Mouse (Mus musculus) induced T-regulatory cell, adult 2 months (primary cell): ENCODE results near the gene Ankrd26.
A peak's percentile ranks its signal among the peaks of the same experiment; 100 is the strongest.
"Not testable (repeated sequence)": the region's sequence is repeated elsewhere in the genome, so short reads cannot be mapped to it uniquely, and the experiment has no call there.

ENCODE experiments used
- DNase-seq: peaks from one replicate; pipeline ENCODE4 v3.0.0-alpha.2; 2012; ENCODE audit warnings: low read depth

Gene Ankrd26

GRCm38 (mm10) chr6:118561745-118562609 is at the start of gene Ankrd26:
Ankrd26 (minus strand) TSS chr6:118562226.
- peak; percentile 93 for DNase-seq

- no peak for DNase-seq
Observed at GRCm38 (mm10) chr6:118608906-118609305, 46.9 kb upstream of the Ankrd26 start.

DNA sequence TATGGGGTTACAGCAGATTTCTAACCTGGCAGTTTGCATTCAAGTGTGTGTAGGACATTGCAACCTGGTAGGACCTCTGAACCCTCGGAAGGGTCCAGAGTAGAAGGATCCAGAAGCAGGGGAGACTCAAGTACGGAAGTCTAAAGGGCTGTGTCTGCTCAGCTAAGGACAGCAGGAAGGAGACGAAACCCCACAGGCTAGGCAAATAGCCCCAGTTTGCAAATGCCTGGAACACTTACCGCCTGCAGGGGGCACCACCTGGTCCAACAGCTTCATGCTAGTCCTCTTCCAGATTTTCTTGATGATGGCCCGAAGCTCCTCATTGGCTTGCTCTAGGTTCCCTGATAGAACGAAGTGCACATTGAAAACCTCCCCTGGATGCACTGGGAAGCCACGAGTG is 43.9 kb upstream of the Ankrd26 start:
- DNase-seq = peak; percentile 11

GRCm38 (mm10) chr6:118603825-118604224 is 41.8 kb upstream of the Ankrd26 start:
- no peak for DNase-seq

DNA sequence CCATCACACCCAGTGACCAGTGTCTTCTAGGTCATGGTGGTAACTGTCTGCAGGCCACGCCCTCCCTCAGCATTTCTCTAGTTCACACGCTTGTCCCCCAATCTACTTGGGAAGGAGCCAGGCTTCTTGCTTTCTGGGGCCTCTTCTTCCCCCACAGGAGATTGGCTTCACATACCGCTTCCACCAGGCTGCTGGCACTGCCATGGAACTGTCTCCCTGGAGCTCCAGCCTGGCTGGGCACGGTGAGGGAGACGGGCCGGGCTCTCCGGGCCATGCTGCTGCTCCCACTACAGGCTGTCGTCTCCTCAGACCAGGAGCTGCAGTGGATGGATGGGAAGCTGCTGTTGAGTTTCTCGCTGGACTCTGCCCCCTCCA is 33.6 kb upstream of the Ankrd26 start:
- DNase-seq = no peak

DNA sequence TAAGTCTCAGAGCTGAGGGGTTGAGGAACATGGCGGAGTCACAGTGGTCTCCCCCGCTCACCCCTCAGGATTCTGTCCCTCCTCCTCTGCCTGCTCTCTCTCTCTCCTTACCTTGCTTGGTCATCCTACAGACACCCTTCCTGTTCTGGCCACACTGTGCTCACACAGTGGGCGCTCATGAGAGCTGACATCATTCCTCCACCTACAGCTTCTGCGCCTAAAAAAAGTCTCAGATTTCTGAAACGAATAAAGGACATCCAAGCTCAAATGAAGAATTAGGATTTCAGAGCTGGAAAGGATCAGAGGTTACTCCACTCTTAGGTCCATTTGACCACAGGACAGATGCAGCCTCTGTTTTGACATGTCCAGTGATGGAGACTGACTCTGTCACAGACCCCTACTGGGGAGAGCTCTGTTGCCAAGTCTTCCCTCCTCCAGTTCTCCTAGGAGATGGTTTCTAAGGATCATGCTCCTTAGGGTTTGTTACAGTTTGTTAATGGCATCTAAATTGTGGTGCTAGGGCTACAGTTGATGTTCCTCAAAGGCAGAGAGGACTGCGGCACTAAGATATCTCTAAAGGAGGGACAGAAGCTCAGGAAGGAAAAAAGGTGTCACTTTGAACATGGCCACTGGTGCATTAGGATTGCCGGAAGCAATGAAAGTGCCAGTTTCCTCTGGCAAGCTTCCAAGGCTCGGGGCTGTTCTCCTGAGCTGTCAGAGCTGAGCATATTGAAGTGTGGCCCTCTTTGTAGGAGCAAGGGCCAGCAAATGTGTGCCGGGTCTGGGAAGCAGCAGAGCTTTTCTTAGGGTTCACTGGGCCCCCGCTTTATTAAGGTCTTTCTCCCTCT is 33.0 kb upstream of the Ankrd26 start:
- DNase-seq = no peak

DNA sequence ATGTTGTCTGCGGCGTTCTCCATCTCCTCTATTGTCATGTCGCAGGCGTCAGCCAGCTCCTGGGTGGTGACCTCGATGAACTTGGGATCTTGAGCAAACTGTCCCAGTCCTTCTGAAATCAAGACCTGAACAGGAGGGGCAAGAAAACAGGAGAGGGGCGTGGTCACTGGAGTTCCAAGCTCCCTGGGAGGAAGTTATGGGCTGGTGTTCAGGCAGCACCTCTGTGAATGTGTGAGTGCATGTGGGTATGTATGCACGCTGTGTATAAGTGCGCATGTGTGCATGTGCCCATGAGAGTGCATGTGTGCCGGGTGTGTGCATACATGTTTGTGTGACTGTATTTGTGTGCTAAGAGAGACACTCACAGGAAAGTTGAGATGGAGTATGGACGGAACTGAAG is 32.0 kb upstream of the Ankrd26 start:
- no peak for DNase-seq

DNA sequence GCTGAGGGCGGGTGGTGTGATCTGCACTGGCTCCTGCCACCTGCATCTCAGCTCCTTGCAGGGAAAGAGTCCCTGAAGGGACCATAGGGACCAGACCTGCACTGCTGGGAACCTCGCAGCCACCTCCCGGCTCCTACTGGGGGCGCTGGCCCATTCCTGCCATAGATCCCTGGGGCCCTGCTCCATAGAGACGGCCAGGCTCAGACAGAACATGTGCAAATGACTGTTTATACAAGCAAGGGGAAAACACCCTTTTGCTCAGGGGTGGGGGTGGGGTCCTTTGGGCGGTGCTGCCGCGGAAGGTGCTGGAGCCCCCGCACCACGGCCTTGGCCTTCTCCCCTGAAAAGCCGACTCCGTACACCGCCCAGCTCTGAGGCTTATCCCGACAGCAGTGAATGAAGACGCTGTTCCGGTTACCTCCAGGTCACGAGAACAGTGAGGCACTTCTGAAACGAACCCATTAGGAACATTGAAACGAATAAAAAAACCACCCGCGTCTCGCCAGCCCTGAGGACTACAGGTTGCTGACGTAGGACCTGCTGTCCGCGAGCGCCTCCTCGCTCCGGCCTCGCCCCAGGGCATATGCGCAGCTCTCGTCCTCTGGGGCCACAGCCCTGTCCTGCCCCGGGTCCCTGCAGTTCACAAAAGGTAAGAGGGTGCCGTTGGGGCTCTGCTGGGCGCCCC is 31.5 kb upstream of the Ankrd26 start:
- DNase-seq = peak; percentile 46

GRCm38 (mm10) chr6:118592662-118593376 is 30.8 kb upstream of the Ankrd26 start:
- DNase-seq = peak; percentile 43

- DNase-seq = not testable (repeated sequence)
Observed at GRCm38 (mm10) chr6:118578741-118579140, 16.7 kb upstream of the Ankrd26 start.

DNA sequence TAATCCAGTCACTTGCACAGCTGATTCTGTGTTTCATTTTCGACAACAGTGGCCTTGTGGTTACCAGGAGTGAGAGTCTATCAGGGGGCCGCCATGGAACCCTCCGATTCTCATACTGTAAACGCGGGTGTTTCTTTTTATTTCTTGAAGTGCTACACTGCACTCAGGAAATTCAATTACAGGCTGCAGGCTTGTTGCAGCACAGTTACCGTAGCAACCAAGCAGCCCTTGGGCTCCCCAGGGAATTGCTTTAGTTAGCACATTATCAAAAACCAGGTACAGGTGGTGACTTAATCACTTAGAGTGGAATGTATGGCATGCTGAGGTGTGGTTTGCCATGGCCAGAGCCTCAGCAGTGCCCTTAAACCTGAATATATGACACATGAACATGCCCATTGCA is 12.3 kb upstream of the Ankrd26 start:
- DNase-seq = no peak

DNA sequence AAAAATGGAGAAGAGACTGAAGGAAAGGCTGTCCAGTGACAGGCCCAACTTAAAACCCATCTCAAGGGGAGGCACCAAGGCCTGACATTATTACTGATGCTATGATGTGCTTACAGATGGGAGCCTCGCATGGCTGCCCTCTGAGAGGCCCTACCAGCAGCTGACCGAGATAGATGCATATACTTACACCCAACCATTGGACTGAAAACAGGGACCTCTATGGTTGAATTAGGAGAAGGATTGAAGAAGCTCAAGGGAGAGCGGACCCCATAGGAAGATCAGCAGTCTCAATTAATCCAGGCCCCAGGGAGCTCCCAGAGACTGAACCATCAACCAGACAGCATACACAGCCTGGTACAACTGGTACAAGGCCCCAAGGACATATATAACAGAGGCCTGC is 5.8 kb upstream of the Ankrd26 start:
- no peak for DNase-seq

DNA sequence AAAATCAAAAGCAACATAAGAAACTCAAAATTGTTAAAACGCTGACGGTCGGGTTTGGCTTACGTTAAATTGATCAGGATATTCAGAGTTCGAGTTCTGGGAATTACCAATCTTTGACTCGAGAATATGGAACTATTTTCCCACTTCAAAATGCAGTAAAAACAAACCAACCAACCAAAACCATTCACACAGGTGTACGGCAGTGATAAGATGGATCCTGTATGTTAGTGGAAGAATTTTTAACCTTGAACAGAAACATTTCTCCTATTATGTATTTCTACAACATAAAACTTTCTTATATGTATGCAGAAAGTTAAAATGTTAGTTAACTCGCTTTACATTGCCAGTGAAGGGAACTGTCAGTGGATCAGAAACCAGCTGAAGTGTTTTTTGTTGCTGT is 801 bp downstream of the Ankrd26 start:
- peak; percentile 7 for DNase-seq

- DNase-seq = no peak
Observed at GRCm38 (mm10) chr6:118538627-118539026, 23.4 kb downstream of the Ankrd26 start.

GRCm38 (mm10) chr6:118537201-118537600 is 24.8 kb downstream of the Ankrd26 start:
- DNase-seq = not testable (repeated sequence)

- DNase-seq = no peak
Observed at GRCm38 (mm10) chr6:118535321-118535720, 26.7 kb downstream of the Ankrd26 start.

- no peak for DNase-seq
Observed at GRCm38 (mm10) chr6:118533381-118533780, 28.6 kb downstream of the Ankrd26 start.

GRCm38 (mm10) chr6:118520668-118521067 is 41.4 kb downstream of the Ankrd26 start:
- DNase-seq = no peak

GRCm38 (mm10) chr6:118513335-118514012 is 48.6 kb downstream of the Ankrd26 start:
- DNase-seq = no peak

DNA sequence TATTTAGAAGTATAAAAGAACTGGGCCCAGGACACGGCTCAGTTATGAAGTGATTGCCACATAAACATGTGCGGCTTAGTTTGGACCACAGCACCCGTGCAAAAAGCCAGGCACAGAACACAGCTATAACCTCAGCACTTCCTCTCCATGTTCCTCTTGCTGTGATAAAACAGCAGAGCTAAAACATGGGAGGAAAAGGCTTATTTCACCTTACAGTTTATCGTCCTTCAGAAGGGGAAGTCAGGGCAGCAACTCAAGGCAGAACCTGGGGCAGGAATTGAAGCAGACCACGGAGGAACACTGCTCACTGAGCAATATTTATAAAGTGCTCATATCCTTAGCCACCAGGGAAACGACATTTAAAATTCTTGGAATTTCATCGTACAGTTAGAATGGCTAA is 63.0 kb downstream of the Ankrd26 start:
- no peak for DNase-seq

GRCm38 (mm10) chr6:118482125-118482524 is 79.9 kb downstream of the Ankrd26 start:
- no peak for DNase-seq
